Mouse (Mus musculus): ENCODE results near the gene Smg6. TPM values are rescaled to one million over a fixed set of nuclear protein-coding genes. Genes with fewer than 3 reads are reported as not detected.
A peak's percentile ranks its signal among the peaks of the same experiment; 100 is the strongest.
"Not testable (repeated sequence)": the region's sequence is repeated elsewhere in the genome, so short reads cannot be mapped to it uniquely, and the experiment has no call there.

Gene Smg6
- total RNA-seq, 4 experiments from 2014 or later = 16.7 to 22.8 (median 20.2) TPM

- no peak for DNase-seq (ENCODE audit: low spot score)
Measured at GRCm38 (mm10) chr11:75166861-75167642, 241.4 kb downstream of the Smg6 start.

DNA sequence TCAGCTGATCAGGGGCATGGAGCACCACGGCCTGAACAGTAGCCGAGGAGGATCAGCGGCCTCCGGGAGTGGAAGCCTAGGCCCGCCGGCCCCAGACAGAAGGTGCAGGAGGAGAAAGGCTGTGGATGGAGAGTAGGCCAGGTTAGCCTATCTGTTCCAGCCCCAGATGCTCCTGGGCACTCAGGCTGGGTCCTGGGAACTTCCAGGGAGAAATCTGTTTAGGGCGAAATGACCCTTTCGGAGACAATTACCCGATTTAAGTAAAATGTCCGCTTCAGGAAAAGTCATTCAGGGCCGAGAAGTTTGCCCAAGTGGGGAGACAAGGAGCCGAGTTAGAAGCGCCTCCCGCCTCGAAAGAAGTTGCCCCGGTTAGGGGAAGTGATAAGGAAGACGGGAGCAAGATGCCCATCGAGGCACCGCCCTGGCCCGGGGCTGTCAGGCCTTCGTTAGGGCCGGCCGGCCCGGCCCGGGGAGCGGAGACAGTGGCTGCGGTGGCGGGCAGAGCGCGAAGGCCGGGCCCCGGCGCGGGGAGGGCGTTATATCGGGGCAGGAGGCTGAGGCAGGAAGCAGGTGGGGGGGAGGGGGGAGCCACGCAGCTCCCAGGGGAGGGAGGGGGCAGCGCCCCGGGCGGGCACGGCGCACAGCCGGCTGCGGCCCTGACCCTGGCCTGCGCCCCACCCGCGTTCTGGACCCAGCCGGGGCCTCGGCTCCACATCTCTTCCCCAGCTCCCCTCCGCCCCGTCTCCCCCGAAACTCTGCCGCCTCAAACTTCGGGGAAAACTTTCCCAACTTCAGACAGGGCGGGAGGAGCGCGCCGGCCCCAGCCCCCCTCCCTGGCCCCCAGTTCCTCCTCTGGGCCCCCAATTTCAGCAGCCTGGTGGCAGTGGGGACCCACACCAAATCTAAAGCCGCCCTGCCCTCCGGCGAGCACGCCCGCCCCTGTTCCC lies 242.3 kb downstream of the Smg6 start:
- DNase-seq (ENCODE audit: low spot score) = no peak

GRCm38 (mm10) chr11:75168590-75169361 lies 243.2 kb downstream of the Smg6 start:
- DNase-seq (ENCODE audit: low spot score) = peak; percentile 89

DNA sequence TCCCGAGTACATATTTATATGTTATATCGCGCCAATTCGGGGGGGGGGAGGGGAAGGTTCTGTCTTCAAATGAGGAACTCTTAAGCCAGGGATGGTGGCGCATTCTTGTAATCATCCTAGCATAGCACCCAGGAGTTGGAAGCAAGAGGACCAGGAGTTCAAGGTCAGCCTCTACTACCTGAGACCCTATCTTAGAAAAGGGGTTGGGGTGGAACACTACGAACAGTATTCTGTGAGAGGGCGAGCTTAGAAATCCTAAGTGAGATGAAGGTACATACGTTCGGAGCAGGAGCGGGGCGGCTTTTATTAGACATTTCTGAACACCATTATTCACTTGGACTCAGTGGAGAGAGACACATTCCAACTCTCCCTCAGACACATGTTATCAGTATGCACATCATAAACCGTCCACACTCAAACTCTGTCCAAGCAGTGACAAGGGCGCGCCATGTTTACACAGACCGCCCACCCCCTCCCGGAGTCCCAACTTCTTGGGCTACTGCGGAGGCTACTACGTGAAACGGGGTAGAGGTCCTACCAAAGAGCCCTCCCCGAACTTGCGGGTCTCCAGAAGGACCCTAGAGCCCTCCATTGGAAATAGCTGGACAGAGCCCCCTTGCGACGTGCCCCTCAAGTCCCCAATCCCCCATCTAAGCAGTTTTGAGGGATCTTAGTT lies 243.9 kb downstream of the Smg6 start, which contains the start of gene Hic1:
TSS of gene Hic1 (minus strand) at position 115 of the 676 bp plus-strand sequence.
- no peak for DNase-seq (ENCODE audit: low spot score)

DNA sequence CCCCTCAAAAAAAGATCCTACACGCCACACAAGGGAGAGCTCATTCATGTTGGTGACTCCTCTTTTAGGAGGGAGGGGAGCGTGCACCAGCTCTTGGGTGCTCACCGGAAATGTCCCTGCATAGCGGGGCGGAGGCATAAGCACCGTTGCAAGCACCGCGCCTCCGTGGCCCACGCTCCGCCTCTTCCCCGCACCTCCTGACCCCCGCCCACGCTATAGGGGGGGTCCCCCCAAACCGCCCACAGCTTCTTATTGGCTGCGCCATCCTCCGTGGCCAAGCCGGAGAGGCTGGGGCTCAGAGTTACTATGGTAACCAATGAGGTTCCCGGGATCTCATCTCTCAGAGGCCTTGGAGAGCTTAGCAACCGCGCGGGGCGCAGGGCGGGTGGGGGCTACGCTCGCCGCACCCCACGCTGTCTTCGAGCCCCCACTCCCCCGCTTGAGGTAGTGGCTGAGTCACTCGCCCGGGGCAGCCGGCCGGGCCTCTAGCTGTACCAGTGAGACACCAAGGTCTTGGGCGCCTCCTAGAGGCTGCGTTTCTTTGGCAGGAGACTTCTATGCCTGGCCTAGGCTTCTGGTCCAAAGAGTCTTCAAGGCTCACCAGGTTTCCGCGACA lies 244.6 kb downstream of the Smg6 start:
- DNase-seq (ENCODE audit: low spot score) = peak; percentile 94

- DNase-seq (ENCODE audit: low spot score) = no peak
Measured at GRCm38 (mm10) chr11:75171186-75171865, 245.7 kb downstream of the Smg6 start.

DNA sequence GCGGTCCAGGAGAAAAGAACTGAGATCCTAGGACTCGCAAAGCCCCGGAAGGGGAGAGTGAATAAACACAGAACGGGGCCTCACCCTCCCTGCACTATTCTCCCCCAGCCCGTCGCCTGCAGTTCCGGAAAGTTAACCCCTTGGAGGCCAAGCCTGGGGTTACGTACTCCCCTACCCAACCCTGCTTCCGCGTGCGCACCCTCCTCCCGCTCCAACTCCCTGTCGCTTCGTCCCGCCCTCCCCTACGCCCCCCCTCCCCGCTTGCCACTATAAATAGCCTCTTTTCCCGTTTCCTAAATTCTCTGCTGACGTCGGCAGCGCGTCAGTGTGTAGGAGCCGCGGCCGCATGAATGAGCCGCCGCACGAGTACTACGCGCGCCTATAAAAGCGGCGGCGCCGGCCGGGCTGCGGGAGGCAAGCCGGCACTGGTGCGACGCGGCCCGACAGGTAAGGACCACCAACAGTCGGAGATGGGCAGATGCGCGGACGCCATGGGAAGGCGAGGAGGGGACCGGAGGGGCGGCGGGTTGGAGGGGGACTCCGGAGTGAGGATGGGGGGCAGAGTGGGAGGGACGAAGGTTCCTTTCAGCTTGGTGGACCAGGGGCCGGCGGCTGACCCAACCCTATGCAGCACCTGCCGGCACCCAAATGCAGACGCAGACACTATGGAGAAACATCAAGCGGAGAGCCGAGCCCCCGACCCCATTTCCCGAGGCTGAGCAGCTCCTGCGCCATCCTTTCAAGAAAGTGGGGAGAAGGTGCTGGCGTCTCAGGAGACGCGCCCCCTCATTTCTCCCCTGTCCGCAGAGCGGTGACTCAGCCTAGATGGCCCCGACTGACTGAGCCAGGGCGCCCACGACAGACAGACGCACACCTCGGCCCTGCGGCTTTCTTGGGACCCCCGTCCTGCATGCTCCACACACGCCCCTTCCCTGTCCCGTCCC lies 246.8 kb downstream of the Smg6 start:
- DNase-seq (ENCODE audit: low spot score) = no peak

DNA sequence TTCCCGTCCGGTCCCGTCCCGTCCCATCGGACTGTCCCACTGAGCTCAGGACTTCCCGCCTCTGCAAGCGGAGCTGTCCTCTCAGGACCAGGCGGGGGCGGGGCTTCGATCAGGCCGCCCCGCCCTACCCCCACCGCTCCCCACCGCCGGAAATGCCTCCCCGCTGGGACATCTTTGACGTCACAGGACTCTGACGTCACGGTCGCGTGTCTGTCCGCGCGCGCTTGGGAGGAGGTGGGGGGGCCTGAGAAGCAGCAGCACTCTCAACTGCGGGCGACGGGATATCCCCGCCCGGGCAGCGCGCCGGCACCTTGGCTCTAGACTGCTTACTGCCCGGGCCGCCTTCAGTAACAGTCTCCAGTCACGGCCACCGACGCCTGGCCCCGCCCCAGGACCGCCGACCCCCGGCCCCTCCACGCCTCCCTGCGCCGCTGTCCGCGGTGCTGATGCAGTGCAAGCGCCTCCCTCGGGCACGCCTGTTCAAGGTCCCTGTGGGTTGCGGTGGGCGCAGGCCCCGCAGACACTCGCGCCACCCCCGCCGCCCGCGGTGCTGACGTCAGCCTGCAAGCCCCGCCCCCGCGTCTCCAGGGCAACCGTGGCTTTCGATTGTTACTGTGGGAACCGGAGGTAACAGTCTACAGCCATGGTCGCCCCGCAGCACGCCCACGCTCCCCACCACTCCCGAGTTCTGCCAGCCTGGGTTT lies 247.6 kb downstream of the Smg6 start:
- no peak for DNase-seq (ENCODE audit: low spot score)

DNA sequence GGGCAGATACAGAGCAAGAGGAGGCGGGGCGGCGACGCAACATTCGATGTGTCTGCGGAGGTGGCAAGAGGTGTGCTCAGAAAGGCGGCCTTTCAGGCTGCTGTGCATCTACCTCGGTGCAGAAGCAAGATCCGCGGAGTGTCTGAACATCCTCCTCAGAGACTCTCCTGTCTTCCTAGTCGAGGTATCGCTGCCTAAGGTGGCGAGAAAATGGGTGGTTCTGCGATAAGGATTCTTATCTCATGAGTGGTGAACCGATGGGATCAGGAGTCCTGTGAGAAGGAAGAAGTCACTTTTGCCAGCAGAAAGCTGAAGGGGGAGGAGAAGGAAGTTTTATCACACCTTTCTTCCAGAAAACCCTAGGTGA lies 248.2 kb downstream of the Smg6 start:
- no peak for DNase-seq (ENCODE audit: low spot score)

DNA sequence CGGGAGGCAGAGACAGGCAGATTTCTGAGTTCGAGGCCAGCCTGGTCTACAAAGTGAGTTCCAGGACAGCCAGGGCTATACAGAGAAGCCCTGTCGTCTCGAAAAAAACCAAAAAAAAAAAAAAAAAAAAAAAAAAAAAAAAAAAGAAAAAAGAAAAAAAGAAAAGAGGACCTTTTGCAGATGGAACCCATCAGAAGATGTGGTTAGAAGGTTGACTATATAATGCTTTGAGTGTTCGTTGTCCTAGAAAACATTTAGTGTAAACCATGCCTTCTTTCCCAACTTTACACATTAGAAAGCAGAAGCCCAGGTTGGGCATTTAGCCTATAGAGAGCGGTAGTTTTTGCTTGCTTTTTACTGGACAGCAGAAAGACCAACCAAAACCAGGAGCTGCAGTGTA lies 249.0 kb downstream of the Smg6 start:
- not testable (repeated sequence) for DNase-seq (ENCODE audit: low spot score)

GRCm38 (mm10) chr11:75178011-75178410 lies 252.4 kb downstream of the Smg6 start:
- DNase-seq (ENCODE audit: low spot score) = no peak

- DNase-seq (ENCODE audit: low spot score) = peak; percentile 88
Measured at GRCm38 (mm10) chr11:75178672-75179208, 253.1 kb downstream of the Smg6 start, which contains the start of gene Ovca2. Gene Ovca2 (minus strand): TSS chr11:75178835.

DNA sequence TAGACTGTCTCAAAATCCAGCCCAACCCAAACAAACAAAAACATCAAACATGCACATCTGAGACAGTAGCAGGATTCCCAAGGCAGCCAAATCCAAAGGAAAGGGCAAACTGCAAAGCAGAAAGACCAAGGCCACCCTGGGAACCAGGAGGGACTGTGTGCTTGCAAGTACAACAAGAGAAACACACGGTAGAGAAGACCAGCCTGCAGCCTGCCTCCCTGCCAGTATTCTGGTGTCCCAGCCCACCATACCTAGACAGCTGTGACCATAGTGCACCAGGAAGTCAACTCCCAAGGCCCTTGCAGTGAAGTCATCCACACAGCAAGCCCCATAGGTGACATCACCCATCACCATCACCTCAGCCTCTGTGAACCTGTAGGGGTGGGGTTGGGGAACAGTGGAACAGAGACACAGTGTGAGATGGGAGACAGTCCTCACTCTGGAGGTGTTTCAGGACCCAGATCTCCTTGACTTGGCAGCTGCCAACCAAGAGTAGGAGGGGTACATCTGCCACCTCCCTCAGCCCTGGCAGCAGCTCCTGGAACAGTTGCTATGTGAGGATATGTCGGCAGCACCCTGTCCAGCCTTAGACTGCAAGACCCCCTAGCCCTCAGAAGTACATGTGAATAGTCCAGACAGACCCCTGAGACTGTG lies 258.4 kb downstream of the Smg6 start:
- DNase-seq (ENCODE audit: low spot score) = no peak

DNA sequence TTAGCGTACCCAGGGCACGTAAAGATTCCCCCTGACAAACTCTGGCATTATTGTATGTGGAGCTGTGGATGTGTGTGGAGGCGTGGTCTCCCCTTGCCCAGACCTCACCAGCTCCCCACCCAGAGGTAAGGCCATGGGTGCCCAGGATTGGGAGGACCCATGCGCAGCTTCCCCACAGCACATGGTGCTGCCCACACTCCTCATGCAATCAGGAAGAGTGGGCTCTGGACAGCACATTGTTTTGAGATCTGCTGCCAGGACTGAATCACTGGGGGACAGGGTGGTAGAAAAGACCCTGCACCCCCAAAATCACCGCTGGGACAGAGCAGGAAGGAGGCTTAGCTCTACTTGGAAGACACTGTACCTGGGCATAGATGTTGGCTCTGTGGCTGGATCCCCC lies 258.9 kb downstream of the Smg6 start:
- no peak for DNase-seq (ENCODE audit: low spot score)

DNA sequence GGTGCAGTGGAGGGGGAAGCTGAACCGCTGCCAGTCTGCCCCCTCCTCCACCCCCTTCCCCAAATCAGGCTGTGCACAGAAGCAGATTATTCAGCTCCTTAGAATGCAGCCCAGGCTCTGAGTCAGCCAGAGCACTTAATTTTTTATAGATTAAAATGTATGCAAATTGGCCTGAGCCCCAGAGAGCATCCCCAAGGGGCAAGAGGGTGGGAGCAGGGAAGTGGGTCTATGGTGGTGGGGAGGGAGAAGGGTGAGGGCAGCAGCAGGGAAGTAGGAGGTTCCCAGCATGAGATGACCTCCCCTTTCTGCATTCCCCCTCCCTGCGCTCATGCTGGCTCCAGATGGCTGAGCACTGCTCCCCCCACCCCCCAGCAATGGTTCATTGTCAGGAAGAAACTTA lies 259.4 kb downstream of the Smg6 start:
- no peak for DNase-seq (ENCODE audit: low spot score)

- no peak for DNase-seq (ENCODE audit: low spot score)
Measured at GRCm38 (mm10) chr11:75189713-75190370, 264.2 kb downstream of the Smg6 start.

GRCm38 (mm10) chr11:75190371-75190724 lies 264.7 kb downstream of the Smg6 start:
- peak; percentile 68 for DNase-seq (ENCODE audit: low spot score)
